Mouse (Mus musculus) kidney, postnatal 0 days (tissue): Measurements from ENCODE around the gene Cmpk1. TPM values are rescaled to one million over a fixed set of nuclear protein-coding genes. Genes with fewer than 3 reads are reported as not detected.
"Not testable (repeated sequence)": the region's sequence is repeated elsewhere in the genome, so short reads cannot be mapped to it uniquely, and the experiment has no call there.

ENCODE experiments used
- ATAC-seq: fragments of 200-750 bp; cut with Nextera tagmentation; replicated peaks from 2 replicates; pipeline ENCODE4 v1.8.0; 2017; ENCODE audit warnings: low read depth, moderate number of reproducible peaks, moderate TSS enrichment, moderate library complexity; ENCODE audit not compliant: low FRiP score
- DNase-seq: peaks from one replicate; pipeline ENCODE4 v3.0.0-alpha.2; 2016; ENCODE audit warnings: low spot score
- H3K27ac ChIP-seq: fragments of 300-500 bp; sonication (generic); 2 replicates; pipeline ENCODE4 v1.5.1; 2014; ENCODE audit warnings: mild to moderate bottlenecking
- H3K27me3 ChIP-seq: fragments of 300-500 bp; sonication (generic); 2 replicates; pipeline ENCODE4 v1.6.1; 2014; ENCODE audit warnings: low read length, mixed read lengths; ENCODE audit not compliant: insufficient read depth
- H3K36me3 ChIP-seq: fragments of 300-500 bp; sonication (generic); 2 replicates; pipeline ENCODE4 v1.6.1; 2014; ENCODE audit warnings: low read length, mixed read lengths; ENCODE audit not compliant: insufficient read depth
- H3K4me1 ChIP-seq: fragments of 300-500 bp; sonication (generic); replicated peaks from 2 replicates; pipeline ENCODE4 v1.6.1; 2014; ENCODE audit warnings: antibody characterized with exemption, low read length, mixed read lengths; ENCODE audit not compliant: insufficient read depth
- H3K4me2 ChIP-seq: fragments of 300-500 bp; sonication (generic); 2 replicates; pipeline ENCODE4 v1.6.1; 2014; ENCODE audit warnings: mild to moderate bottlenecking, low read length, moderate library complexity, mixed read lengths
- H3K4me3 ChIP-seq: fragments of 300-500 bp; sonication (generic); replicated peaks from 2 replicates; pipeline ENCODE4 v1.5.1; 2014; ENCODE audit warnings: low read depth, low read length
- H3K9ac ChIP-seq: fragments of 300-500 bp; sonication (generic); 2 replicates; pipeline ENCODE4 v1.6.1; 2014; ENCODE audit warnings: low read depth, low read length
- H3K9me3 ChIP-seq: fragments of 300-500 bp; sonication (generic); replicated peaks from 2 replicates; pipeline ENCODE4 v1.6.1; 2016; ENCODE audit warnings: low read length, inconsistent platforms, mixed read lengths
- CTCF ChIP-seq: IDR thresholded peaks from 2 replicates; pipeline ENCODE4 v1.5.1; 2016; ENCODE audit warnings: antibody characterized with exemption, low read depth, mild to moderate bottlenecking, moderate library complexity
- WGBS: fragments of 180-500 bp; shearing (Covaris S2); extraction: QIAGEN DNeasy Blood & Tissue Kit; methylation state at CpG from one replicate; pipeline ENCODE4 v1.1.7; 2014; 5-methylcytosine and 5-hydroxymethylcytosine counted together
- polyA plus RNA-seq: library from polyadenylated mRNA; unstranded; fragments of >200 nt; fragmentation: Nextera tagmentation; extraction: Ambion mirVana; gene quantifications from 2 replicates; pipeline ENCODE4 v1.2.1, GENCODE M21; 2015

Cmpk1 gene
- polyA plus RNA-seq, 1 experiment from 2014 or later, result 132 TPM

GRCm38 (mm10) chr4:114970736-114971135 is 16.3 kb downstream of the Cmpk1 start:
- Histone ChIP-seq H3K9me3 (no peaks in the 10 kb centered on the region), H3K4me1 (no peaks in the 10 kb centered on the region), H3K9ac (no peak overlapping the region), H3K27ac (no peak overlapping the region), H3K36me3 (peaks cover 15% of the 10 kb centered on the region), H3K27me3 (no peaks in the 10 kb centered on the region), H3K4me2 (no peak overlapping the region), H3K4me3 (no peak overlapping the region)
- WGBS, result 96% methylated on average over 5 of the region's 5 CpGs
- no peak for DNase-seq
- TF ChIP-seq CTCF, result no peak
- no peak for ATAC-seq

GRCm38 (mm10) chr4:114960881-114961280 is 26.2 kb downstream of the Cmpk1 start:
- H3K4me1 ChIP-seq, H3K4me3 ChIP-seq, H3K4me2 ChIP-seq, H3K9me3 ChIP-seq, H3K27ac ChIP-seq, H3K9ac ChIP-seq, H3K27me3 ChIP-seq, DNase-seq: not testable (repeated sequence)
- ATAC-seq, result peak; percentile 59; the same call in 1 of the 2 replicates
- H3K36me3 ChIP-seq, result peaks cover 14% of the 10 kb centered on the region; the same call in 1 of the 2 replicates
- WGBS, result 45% methylated on average over 2 of the region's 2 CpGs

DNA sequence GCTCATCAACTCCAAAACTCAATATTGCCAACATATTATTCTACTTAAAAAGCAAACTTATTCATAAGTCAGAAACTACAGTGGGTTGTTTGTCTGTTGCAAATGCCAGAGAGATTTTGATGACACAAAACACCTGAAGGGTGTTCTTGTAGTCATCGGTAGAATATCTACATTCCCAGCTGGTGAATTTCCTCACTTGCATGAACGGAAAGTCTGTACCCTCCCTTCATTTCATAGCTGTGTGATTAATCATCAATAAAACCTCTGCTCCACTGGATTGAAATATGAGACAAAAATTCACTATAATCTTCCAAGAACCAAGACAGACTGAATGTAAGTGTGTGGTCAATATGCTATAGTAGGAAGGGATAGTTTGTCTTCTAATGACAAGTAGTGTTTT is 27.5 kb downstream of the Cmpk1 start:
- no peak for ATAC-seq
- no peaks in the 10 kb centered on the region for H3K27me3 ChIP-seq
- DNase-seq, result no peak
- no peak overlapping the region for H3K4me2 ChIP-seq
- no peak for TF ChIP-seq CTCF
- no peak overlapping the region for H3K9ac ChIP-seq
- no peak overlapping the region for H3K4me3 ChIP-seq
- 0 out of 2 replicates have a peak, but pooled peaks cover 6% of the 10 kb centered on the region for H3K36me3 ChIP-seq
- 84% methylated on average over 2 of the region's 2 CpGs for WGBS
- no peaks in the 10 kb centered on the region for H3K4me1 ChIP-seq
- no peaks in the 10 kb centered on the region for H3K9me3 ChIP-seq
- H3K27ac ChIP-seq, result no peak overlapping the region

DNA sequence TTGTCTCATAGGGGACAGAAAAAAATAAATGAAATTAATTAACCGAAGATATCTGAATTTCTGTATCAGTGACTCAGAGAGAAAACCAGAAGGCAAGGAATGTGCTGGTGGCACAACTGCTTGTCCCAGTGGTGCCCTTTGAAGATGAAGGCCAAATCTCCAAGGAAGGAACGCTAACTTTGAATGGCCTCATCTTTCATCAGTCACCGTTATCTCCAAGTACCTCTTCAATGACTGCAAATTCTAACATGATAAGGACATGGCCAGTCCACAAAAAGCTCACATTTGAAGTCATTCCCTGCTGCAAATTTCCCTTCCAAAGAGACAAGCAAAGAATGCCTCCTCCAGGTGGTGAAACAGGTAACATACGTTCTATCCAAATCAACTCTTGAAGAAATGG is 28.3 kb downstream of the Cmpk1 start:
- 91% methylated on average over 4 of the region's 4 CpGs for WGBS

DNA sequence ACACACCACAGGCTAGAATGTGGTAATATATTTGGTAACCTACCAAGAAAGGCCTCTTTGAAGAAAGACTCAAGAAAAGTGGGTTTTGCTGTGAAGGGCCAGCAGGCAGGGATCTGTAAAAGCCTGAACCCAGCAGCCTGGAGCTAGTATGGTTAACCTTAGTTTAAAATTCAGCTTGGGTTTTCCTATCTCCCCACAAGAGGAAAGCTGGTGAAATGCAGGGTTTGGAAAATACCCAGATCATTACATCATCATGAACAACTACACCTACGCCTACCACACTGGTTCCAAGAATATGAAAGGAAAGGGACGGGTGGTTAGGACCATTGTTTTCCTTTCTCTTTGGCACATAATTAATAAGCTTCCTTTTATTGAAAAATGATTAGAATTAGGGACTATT is 28.8 kb downstream of the Cmpk1 start:
- Histone ChIP-seq H3K4me2 (no peak overlapping the region), H3K9ac (no peak overlapping the region), H3K9me3 (no peaks in the 10 kb centered on the region), H3K27ac (no peak overlapping the region), H3K4me1 (no peaks in the 10 kb centered on the region), H3K4me3 (no peak overlapping the region), H3K27me3 (no peaks in the 10 kb centered on the region), H3K36me3 (0 out of 2 replicates have a peak, but pooled peaks cover 6% of the 10 kb centered on the region)
- no peak for DNase-seq
- no peak for TF ChIP-seq CTCF
- WGBS, result 86% methylated on average over 2 of the region's 2 CpGs
- ATAC-seq, result no peak

More for the DNA sequence above, 28.3 kb downstream of the Cmpk1 start:
- Histone ChIP-seq H3K36me3 (0 out of 2 replicates have a peak, but pooled peaks cover 6% of the 10 kb centered on the region), H3K27ac (no peak overlapping the region), H3K27me3 (no peaks in the 10 kb centered on the region), H3K4me2 (no peak overlapping the region), H3K4me3 (no peak overlapping the region), H3K4me1 (no peaks in the 10 kb centered on the region), H3K9ac (no peak overlapping the region), H3K9me3 (no peaks in the 10 kb centered on the region)
- ATAC-seq (no peak), DNase-seq (no peak)
- no peak for TF ChIP-seq CTCF

- Histone ChIP-seq H3K4me3 (no peak overlapping the region), H3K9me3 (no peaks in the 10 kb centered on the region), H3K36me3 (0 out of 2 replicates have a peak, but pooled peaks cover 2% of the 10 kb centered on the region), H3K27ac (no peak overlapping the region), H3K27me3 (no peaks in the 10 kb centered on the region), H3K4me2 (no peak overlapping the region), H3K4me1 (no peaks in the 10 kb centered on the region), H3K9ac (no peak overlapping the region)
- no peak for TF ChIP-seq CTCF
- DNase-seq (peak; percentile 8), ATAC-seq (no peak)
Measured at GRCm38 (mm10) chr4:114957403-114957802, 29.6 kb downstream of the Cmpk1 start.

DNA sequence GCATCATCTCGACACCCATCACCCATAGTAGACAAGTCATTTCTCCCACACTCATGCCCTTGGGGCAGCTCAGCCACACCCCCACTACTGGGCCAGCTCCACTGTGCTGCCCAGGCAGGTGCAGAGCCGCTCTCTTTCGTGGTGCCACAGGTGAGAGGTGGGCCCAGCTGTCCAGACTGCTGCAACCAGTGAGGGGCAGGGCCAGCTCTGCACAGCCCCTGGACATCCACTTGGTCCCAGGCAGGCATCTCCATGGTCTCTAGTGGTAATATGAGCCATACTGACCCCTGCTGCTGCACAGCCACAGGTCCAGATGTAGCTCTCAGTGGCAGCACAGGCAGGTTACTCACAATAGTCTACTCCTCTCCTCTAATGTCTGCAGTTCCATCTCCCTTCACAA is 33.9 kb downstream of the Cmpk1 start:
- H3K4me2 ChIP-seq, result no peak overlapping the region
- H3K36me3 ChIP-seq, result no peaks in the 10 kb centered on the region
- WGBS, result 79% methylated on average over 3 of the region's 3 CpGs
- H3K4me1 ChIP-seq, result no peaks in the 10 kb centered on the region
- no peak for TF ChIP-seq CTCF
- no peaks in the 10 kb centered on the region for H3K27me3 ChIP-seq
- no peak overlapping the region for H3K4me3 ChIP-seq
- H3K9me3 ChIP-seq, result no peaks in the 10 kb centered on the region
- H3K27ac ChIP-seq, result no peak overlapping the region
- DNase-seq, result no peak
- no peak overlapping the region for H3K9ac ChIP-seq
- ATAC-seq, result no peak; the same call in 1 of the 2 replicates
